Mouse (Mus musculus) gastrocnemius, postnatal 25 days (tissue): ENCODE measurements around the gene Eci1. TPM values are rescaled to one million over a fixed set of nuclear protein-coding genes. Genes with fewer than 3 reads are reported as not detected.

Experiments used
- DNase-seq: peaks from one replicate; pipeline ENCODE4 v3.0.0; 2022
- total RNA-seq, 2 experiments: library from RNA; stranded (reverse); gene quantifications; 1 replicate in 1 of 2; 2 replicates in 1 of 2; pipeline ENCODE4 v1.2.3; 2021

Eci1 gene
- total RNA-seq, 2 experiments from 2014 or later, result 134 to 161 TPM

DNA sequence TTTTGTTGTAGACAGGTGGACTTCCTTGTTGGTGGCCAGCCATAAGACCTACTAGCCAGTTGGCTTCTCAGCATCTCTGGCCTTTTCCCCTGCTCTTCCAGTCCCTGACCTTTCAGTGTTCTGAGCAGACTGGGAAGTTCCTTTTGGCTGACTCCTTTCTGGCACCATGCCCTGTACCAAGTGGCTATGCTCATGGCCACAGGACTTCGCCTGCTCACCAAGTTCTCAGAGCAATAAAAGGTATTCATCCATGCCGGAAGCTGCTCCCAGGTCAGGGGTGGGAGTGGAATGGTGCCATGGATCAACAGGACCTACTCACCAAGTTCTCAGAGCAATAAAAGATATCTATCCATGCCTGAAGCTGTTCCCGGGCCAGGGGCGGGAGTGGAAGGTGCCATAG, 46.1 kb downstream of the Eci1 start:
- peak; percentile 73 for DNase-seq

DNA sequence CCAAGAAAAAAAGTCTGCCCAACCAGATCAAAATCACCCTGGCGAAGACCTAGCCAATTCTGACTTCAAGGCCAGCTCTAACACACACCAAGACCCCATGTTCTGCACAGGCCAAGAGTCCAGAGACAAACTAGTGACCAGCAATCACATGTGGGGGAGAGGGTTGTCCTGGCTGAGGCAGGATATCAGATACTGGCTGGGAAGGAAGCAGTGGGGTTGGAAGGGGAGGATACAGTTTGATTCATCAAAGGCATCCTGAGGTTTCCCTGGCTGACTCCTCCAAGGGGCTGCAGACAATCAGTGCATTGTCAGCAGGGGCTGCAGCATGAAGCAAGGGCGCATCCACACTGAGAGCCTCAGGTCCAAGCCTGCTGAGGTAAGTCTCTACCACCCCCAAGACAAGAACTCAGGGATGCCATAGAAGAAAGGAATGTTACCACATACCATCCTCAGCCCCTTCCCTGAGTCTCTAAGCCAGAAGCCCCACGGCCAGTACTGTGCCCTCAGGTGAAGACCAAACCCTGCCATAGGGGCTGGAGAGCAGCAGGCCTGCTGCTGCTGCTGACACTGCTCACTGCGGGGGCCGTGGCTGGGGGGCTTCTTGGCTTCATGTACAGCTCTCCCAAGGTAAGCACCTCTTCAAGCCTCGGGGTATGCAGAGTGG, 47.3 kb downstream of the Eci1 start, which contains the start of gene Bricd5:
Gene Bricd5, plus strand, starts transcription at position 273 of the 664 bp plus-strand sequence.
- DNase-seq, result no peak

GRCm38 (mm10) chr17:24474557-24474956, 48.1 kb downstream of the Eci1 start:
- DNase-seq, result peak; percentile 38

DNA sequence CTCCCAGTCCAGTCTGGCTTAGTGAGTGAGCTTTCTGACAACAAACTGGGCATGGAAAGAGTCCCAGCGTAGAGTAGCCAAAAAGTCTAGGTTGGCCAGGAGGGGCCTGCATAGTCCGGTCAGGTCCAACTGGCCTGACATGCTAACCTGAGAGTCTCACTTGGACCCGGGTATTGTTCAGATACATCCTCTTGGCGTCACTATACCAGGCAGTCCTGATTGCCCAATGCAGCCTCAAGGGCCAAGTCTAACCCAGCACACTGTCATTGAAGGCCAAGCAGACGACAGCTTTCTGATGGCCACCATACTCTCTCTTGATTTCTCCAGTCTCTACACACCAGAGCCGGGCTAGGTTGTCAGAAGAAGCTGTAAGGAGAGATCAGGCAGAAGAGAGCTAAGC, 49.1 kb downstream of the Eci1 start:
- DNase-seq, result no peak

DNA sequence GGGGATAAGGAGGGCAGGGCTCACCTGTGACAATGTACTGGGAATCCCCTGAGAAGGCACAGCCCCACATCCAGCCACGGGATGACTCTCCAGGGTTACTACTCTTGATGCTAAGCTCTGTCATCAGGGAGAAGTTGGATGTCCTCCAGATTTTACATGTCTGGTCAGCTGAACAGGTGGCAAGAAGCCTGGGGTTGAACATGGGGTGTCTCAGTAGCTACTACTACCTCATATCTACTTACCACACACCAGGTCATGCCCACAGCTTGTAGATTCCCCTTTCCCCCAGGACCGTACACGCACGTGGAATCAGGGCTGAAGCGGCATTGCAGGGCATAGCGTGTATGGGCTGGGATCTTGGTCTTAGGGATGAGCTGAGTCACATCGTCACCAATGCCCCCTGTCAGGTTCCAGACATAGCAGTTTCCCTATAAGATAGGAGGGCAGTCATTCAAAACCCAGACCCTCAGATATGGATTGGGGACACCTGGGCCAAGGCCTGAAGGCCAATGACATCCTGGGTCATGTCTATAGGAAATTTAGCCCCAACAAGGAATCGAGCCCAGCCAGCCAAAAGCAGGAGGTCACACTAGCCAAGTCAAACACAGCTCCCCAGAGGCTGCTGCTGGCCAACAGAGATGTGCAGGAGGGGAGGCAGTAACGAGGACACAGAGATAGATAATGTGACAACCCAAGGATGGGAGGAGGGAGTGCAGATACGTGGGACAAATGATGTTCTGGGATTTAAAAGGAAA, 49.8 kb downstream of the Eci1 start:
- DNase-seq, result no peak

GRCm38 (mm10) chr17:24477053-24477984, 50.9 kb downstream of the Eci1 start:
- no peak for DNase-seq

- DNase-seq, result no peak
Measured at GRCm38 (mm10) chr17:24477985-24478600, 51.7 kb downstream of the Eci1 start.

DNA sequence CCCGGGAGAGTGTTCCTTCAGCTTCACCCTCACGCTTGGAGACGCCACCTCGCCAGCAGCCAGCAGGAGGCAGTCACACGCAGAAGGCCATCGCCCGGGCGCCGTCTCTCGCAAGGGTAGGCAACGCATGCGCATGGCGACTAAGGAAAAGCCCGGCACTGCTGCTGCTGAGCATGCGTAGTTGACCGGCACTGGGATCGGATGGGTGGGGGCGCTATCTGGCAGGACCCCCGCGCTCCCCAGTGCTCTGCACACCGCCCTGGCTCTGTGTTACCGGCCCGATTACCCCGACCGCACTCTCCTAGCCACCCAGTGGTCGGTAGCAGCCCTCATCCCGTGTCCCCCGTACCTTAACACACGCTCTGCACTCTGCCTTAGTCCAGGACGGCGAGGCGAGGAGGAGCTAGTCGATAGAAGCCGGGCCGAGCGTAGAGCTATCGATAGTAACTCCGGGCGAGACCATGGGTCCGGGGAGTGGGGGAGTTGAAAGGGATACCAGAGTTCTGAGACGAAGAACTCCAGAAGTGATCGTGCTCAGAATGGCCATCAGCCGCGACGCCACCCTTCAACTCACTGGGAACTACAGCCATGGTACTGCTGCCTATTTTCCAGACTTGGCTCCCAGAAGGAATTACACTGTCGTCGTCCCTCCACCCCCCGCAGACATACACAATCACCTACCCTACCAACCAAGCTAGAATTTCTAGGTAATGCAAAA, 52.4 kb downstream of the Eci1 start, which contains the start of gene Mlst8:
Gene Mlst8, minus strand, starts transcription at position 416 of the 718 bp plus-strand sequence.
- DNase-seq, result peak; percentile 94

GRCm38 (mm10) chr17:24479431-24479830, 53.0 kb downstream of the Eci1 start:
- no peak for DNase-seq

DNA sequence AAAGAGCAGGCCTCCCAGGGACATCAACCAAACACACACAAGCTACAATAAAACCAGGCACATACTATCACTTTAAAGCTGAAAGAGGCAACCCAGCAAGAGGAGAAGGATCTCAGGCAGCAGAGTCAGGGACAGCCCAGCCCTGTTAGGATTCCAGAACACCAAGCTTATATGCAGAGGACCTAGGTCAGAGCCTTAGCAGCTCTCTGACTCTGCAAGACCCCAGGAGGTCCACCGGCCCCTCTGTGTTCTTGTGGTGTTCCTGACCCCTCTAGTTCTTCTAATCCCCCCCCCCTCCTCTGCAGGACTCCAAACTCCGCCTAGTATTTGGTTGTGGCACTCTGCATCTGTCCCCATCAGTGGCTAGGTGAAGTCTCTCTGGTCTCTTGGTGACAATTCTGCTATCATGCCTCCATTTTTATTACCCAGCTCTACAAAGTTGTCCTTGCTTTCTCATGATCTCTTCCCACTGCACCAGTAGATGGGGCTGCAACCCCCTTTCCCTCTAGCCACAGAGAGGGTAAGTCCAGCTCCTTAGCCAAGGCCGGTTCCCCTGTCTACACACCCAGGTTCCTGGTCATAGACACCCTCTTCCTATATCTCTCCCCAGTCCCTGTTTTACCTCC, 53.9 kb downstream of the Eci1 start:
- no peak for DNase-seq

DNA sequence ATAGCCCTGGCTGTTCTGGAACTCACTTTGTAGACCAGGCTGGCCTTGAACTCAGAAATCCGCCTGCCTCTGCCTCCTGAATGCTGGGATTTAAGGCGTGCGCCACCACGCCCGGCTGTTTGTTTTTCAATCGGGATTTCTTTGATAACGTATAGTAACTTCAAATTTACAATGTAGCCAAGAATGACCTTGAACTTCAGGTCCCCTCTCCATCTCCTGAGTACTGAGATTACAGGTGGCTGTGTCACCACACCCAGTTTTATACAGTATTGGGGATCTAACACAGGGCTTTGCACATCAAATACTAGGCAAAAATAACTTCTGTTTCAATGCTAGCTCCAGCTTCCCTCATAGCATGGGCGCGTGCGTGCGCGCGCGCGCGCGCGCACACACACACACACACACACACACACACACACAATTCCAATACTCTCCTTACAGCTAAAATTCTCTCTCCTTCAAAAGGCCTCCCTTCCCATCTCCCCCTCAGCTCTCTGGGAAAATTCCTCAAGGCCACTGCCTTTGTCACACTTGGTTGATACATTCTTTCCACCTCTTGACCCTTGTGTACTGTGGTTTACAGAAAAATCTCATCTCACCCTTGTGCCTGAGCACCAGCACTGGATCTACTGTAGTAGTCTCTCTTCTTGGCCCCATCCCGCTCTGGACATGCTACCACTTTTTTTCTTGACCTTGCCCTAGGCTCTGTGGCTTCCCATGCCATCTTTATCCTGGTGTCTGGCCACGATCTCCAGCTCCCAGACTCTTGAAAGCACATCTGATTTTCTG, 54.8 kb downstream of the Eci1 start:
- DNase-seq, result no peak

DNA sequence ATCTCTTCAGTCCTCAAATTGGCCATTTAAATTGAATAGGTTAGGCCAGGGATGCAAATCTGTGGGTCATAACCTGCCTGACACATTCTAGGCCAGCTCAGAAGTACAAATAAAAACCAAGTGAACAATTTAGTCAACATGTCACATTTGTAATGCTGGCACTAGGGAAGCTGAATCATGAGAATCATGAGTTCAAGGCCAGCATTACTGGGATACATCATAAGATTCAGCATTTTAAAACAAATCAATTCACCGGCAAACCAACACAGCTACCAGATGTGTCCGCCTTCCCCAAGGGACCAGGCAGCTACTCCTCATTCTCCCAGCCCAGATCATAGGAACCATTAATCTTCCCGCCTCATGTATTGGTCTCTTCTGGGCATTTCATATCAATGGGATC, 57.1 kb downstream of the Eci1 start:
- DNase-seq, result no peak

DNA sequence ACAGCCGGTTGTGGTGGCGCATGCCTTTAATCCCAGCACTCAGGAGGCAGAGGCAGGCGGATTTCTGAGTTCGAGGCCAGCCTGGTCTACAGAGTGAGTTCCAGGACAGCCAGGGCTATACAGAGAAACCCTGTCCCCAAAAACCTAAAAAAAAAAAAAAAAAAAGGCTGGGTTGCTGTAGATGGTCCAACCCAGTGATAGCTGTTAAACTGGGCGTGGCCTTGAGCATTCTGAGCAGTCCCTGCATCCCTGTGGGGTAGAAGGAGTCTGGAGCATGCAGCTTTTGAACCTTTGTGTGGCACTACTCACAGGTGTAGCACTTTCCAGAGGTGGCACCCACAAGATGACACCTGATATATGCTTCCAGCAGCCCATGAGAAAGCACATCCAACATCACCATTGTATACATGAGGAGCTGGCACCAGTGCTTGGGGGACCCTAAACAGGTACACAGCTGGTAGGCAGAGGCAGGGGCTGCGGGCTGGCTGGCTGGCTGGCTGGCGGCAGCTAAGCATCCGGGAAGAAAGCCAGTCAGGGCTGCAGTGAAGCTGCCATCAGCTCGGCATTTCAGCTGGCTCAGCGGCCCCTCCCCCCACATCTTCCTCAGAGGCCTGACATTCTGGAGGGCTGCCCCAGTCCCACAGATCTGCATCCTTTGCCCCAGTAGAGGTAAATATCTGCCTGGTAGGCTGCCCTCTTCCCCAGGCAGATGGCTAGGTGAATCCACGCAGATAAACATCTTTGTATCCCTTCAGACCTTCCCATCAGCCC, 58.8 kb downstream of the Eci1 start:
- no peak for DNase-seq

- DNase-seq, result no peak
Measured at GRCm38 (mm10) chr17:24488186-24488661, 61.8 kb downstream of the Eci1 start, which contains the start of gene Caskin1. Gene Caskin1 (plus strand): TSS chr17:24488601.

GRCm38 (mm10) chr17:24488662-24489264, 62.3 kb downstream of the Eci1 start:
- DNase-seq, result no peak
